Mouse (Mus musculus) granulocyte monocyte progenitor cell, adult 5-6 weeks (primary cell): ENCODE results near the gene Rnaseh2a. TPM values are rescaled to one million over a fixed set of nuclear protein-coding genes. Genes with fewer than 3 reads are reported as not detected.

Experiments
- ATAC-seq: replicated peaks from 2 replicates; pipeline ENCODE4 v1.8.0; 2016; ENCODE audit warnings: mild to moderate bottlenecking, moderate TSS enrichment, inconsistent platforms; ENCODE audit not compliant: poor library complexity, severe bottlenecking
- total RNA-seq, 2 experiments: library from RNA; stranded (forward) in 1 of 2; stranded (reverse) in 1 of 2; fragments of 200-712, 200-1000 nt in 1 of 2; fragments of >200 nt in 1 of 2; fragmentation: Nextera tagmentation in 1 of 2; gene quantifications; 2 replicates each; pipeline ENCODE4 v1.2.3; 2014 to 2017

Rnaseh2a gene
- total RNA-seq, 2 experiments from 2014 or later: 116 to 148 TPM

- ATAC-seq: peak; percentile 34
These were observed 15.6 kb upstream of the Rnaseh2a start for GRCm38 (mm10) chr8:84985049-84985683.

- ATAC-seq: no peak
These were observed 14.9 kb upstream of the Rnaseh2a start for GRCm38 (mm10) chr8:84984294-84985048.

GRCm38 (mm10) chr8:84982499-84983011, 13.0 kb upstream of the Rnaseh2a start:
- ATAC-seq: no peak

GRCm38 (mm10) chr8:84981644-84982498, 12.3 kb upstream of the Rnaseh2a start:
- no peak for ATAC-seq

- no peak for ATAC-seq
These were observed 11.2 kb upstream of the Rnaseh2a start for GRCm38 (mm10) chr8:84980622-84981358.

- ATAC-seq: peak; percentile 45
These were observed 10.2 kb upstream of the Rnaseh2a start for GRCm38 (mm10) chr8:84979599-84980421.

- peak; percentile 38 for ATAC-seq
These were observed 8.8 kb upstream of the Rnaseh2a start, which contains the start of gene Junb for GRCm38 (mm10) chr8:84978248-84978940. TSS of gene Junb (minus strand) at chr8:84978718.

GRCm38 (mm10) chr8:84977435-84978247, 8.1 kb upstream of the Rnaseh2a start:
- peak; percentile 6 for ATAC-seq

GRCm38 (mm10) chr8:84976763-84977434, 7.3 kb upstream of the Rnaseh2a start:
- no peak for ATAC-seq

- peak; percentile 29 for ATAC-seq
These were observed 6.6 kb upstream of the Rnaseh2a start for GRCm38 (mm10) chr8:84976031-84976762.

GRCm38 (mm10) chr8:84975434-84975833, 5.9 kb upstream of the Rnaseh2a start:
- ATAC-seq: no peak

GRCm38 (mm10) chr8:84974543-84975142, 5.1 kb upstream of the Rnaseh2a start:
- no peak for ATAC-seq

GRCm38 (mm10) chr8:84973803-84974542, 4.4 kb upstream of the Rnaseh2a start:
- ATAC-seq: peak; percentile 13; the same call in 1 of the 2 replicates

- no peak for ATAC-seq
These were observed 3.5 kb upstream of the Rnaseh2a start for GRCm38 (mm10) chr8:84973079-84973478.

- ATAC-seq: no peak
These were observed 1.3 kb upstream of the Rnaseh2a start for GRCm38 (mm10) chr8:84970913-84971312.
